Mouse (Mus musculus) embryonic facial prominence, embryonic 14.5 days (tissue): ENCODE measurements around the gene Nfia. TPM values are rescaled to one million over a fixed set of nuclear protein-coding genes. Genes with fewer than 3 reads are reported as not detected.

ENCODE experiments used
- ATAC-seq: fragments of 200-750 bp; cut with Nextera tagmentation; 2 replicates; pipeline ENCODE4 v1.8.0; 2017; ENCODE audit warnings: low read depth, moderate number of reproducible peaks, moderate TSS enrichment
- DNase-seq: peaks from one replicate; pipeline ENCODE4 v3.0.0-alpha.2; 2015; ENCODE audit warnings: low spot score
- H3K27ac ChIP-seq: fragments of 300-500 bp; sonication (generic); replicated peaks from 2 replicates; pipeline ENCODE4 v1.5.1; 2014; ENCODE audit warnings: low read depth, mild to moderate bottlenecking, low read length, moderate library complexity
- H3K27me3 ChIP-seq: fragments of 300-500 bp; sonication (generic); replicated peaks from 2 replicates; pipeline ENCODE4 v1.6.1; 2014; ENCODE audit warnings: low read length; ENCODE audit not compliant: control insufficient read depth, insufficient read depth
- H3K36me3 ChIP-seq: fragments of 300-500 bp; sonication (generic); 2 replicates; pipeline ENCODE4 v1.6.1; 2014; ENCODE audit warnings: low read length, mixed read lengths; ENCODE audit not compliant: control insufficient read depth, insufficient read depth
- H3K4me1 ChIP-seq: fragments of 300-500 bp; sonication (generic); 2 replicates; pipeline ENCODE4 v1.6.1; 2014; ENCODE audit warnings: antibody characterized with exemption, low read length; ENCODE audit not compliant: control insufficient read depth, insufficient read depth
- H3K4me2 ChIP-seq: fragments of 300-500 bp; sonication (generic); 2 replicates; pipeline ENCODE4 v1.6.1; 2014; ENCODE audit warnings: low read depth, mild to moderate bottlenecking, low read length, moderate library complexity, mixed read lengths
- H3K4me3 ChIP-seq: fragments of 300-500 bp; sonication (generic); 2 replicates; pipeline ENCODE4 v1.5.1; 2014; ENCODE audit warnings: low read depth, mild to moderate bottlenecking, low read length
- H3K9ac ChIP-seq: fragments of 300-500 bp; sonication (generic); 2 replicates; pipeline ENCODE4 v1.6.1; 2014; ENCODE audit warnings: low read depth, mild to moderate bottlenecking, low read length, moderate library complexity, mixed read lengths
- H3K9me3 ChIP-seq: fragments of 300-500 bp; sonication (generic); 2 replicates; pipeline ENCODE4 v1.6.1; 2016; ENCODE audit warnings: low read length; ENCODE audit not compliant: control insufficient read depth
- WGBS: fragments of 180-500 bp; shearing (Covaris S2); extraction: QIAGEN DNeasy Blood & Tissue Kit; methylation state at CpG from one replicate; pipeline ENCODE4 v1.1.7; 2014; 5-methylcytosine and 5-hydroxymethylcytosine counted together
- polyA plus RNA-seq: library from polyadenylated mRNA; unstranded; fragments of >200 nt; fragmentation: Nextera tagmentation; extraction: Ambion mirVana; gene quantifications from 2 replicates; pipeline ENCODE4 v1.2.1, GENCODE M21; 2014

Nfia gene
- polyA plus RNA-seq, 1 experiment from 2014 or later = 61.7 TPM

DNA sequence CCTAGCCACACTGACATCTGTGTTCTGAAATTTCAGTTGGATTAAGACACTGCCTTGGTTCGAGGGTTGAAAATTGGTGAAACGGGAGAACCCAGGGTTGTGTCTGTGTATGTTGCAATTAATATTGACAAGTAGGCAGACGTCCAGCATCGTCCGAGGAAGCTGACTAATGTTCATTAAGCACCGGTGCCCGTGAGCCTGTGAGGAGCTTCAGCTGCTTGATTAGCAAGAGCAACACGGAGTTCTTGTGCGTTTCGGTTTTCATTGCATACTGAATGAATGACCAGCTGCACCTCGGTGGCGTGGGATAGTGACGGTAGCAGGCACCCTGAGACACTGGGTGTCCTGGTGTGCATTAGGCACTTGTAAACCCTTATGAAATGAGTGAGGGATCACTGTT lies 64.3 kb downstream of the Nfia start:
- H3K9me3 ChIP-seq = no peaks in the 10 kb centered on the region
- no peaks in the 10 kb centered on the region for H3K27me3 ChIP-seq
- H3K4me3 ChIP-seq = no peak overlapping the region
- peaks cover 31% of the 10 kb centered on the region for H3K4me1 ChIP-seq
- 0 out of 2 replicates have a peak, but pooled peaks cover 2% of the 10 kb centered on the region for H3K36me3 ChIP-seq
- no peak overlapping the region for H3K27ac ChIP-seq
- WGBS = 48% methylated on average over 13 of the region's 13 CpGs
- H3K4me2 ChIP-seq = no peak overlapping the region
- ATAC-seq (no peak), DNase-seq (peak; percentile 50)
- no peak overlapping the region for H3K9ac ChIP-seq

DNA sequence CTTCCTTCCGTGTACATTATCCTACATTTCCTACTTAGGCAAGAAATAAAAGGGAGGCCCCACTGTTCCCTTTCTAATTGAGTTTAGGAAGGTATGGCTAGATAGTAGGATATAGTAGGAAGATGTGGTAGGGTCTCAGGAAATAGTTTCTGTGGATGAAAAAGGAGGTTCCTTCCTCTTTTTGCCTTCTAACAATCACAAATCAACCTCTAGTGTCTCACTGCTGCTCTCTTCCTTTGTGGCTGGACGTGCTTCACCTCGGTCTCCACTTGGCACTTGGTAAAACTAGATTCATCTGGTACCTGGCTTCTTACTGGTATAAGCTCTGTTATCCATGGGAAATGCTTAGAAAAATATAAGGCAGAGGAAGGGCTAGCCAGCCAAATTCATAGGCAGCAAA lies 65.2 kb downstream of the Nfia start:
- H3K4me2 ChIP-seq = no peak overlapping the region
- WGBS = 84% methylated on average over 3 of the region's 3 CpGs

DNA sequence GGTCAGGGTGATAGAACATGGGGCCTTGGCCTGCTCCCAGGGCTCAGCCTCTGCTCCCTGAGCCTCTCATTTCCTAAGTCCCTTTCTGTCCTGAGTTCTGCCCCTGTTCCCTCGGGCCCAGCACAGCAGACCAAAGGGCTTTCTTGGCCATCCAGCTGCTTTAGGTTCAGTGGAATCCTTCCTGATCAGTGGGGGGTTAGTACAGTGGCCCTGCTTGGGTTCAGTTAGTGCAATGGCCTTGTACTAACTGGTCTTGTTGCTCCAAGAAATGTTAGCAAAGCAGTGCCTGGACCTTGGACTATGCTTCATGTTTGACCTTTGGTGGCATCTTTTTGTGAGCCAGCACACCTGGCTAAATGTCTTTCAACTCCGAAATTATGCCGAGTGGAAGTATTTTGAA lies 66.1 kb downstream of the Nfia start:
- Histone ChIP-seq H3K4me1 (peaks cover 40% of the 10 kb centered on the region), H3K27me3 (no peaks in the 10 kb centered on the region), H3K9ac (no peak overlapping the region), H3K4me3 (no peak overlapping the region), H3K9me3 (no peaks in the 10 kb centered on the region), H3K27ac (peak overlapping the region; percentile 36), H3K36me3 (no peaks in the 10 kb centered on the region), H3K4me2 (no peak overlapping the region)
- no peak for ATAC-seq
- DNase-seq = no peak
- 37% methylated on average over 3 of the region's 3 CpGs for WGBS

More for the DNA sequence above, 65.2 kb downstream of the Nfia start:
- H3K27me3 ChIP-seq = no peaks in the 10 kb centered on the region
- H3K4me3 ChIP-seq = no peak overlapping the region
- no peaks in the 10 kb centered on the region for H3K36me3 ChIP-seq
- no peak for ATAC-seq
- H3K4me1 ChIP-seq = peaks cover 34% of the 10 kb centered on the region
- H3K9ac ChIP-seq = no peak overlapping the region
- no peaks in the 10 kb centered on the region for H3K9me3 ChIP-seq
- H3K27ac ChIP-seq = no peak overlapping the region
- no peak for DNase-seq

DNA sequence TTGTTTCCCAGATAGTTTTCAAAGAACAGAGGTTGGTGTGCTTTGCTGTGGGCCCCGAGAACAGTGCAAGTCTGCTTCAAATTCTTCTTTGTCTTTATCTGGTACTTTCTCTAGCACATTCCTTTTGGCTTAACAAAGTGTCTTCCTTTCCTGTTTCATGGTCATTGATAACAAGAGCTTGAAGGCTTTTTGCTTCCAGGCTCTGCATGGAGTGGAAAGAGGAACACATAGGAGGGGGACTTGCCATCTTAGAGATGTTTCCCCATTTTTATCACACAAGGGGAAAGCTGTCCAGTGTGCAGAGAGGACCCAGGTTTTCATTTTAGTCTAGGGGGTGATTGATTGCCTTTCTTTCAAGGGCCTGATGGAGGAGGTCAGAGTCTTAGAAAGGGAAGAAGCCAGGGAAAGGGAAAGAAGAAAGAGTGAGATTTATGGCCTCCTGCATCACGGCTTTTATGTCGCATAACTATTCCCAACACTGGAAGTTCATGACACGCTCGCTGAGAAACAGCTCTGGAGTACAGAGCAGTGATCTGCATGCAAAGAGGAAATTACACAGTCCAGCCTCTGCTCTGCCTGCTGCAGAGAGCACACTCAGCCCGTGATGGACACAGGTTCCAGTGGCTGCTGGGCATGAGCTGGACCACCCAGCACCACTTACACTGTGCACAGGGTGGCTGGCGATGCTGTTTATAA lies 67.0 kb downstream of the Nfia start:
- Histone ChIP-seq H3K27ac (peak overlapping the region; percentile 35; the same call in 1 of the 2 replicates), H3K4me1 (peaks cover 43% of the 10 kb centered on the region), H3K9ac (no peak overlapping the region), H3K9me3 (no peaks in the 10 kb centered on the region), H3K4me2 (no peak overlapping the region), H3K27me3 (no peaks in the 10 kb centered on the region), H3K36me3 (no peaks in the 10 kb centered on the region), H3K4me3 (no peak overlapping the region)
- 55% methylated on average over 7 of the region's 7 CpGs for WGBS
- ATAC-seq (no peak), DNase-seq (no peak)

DNA sequence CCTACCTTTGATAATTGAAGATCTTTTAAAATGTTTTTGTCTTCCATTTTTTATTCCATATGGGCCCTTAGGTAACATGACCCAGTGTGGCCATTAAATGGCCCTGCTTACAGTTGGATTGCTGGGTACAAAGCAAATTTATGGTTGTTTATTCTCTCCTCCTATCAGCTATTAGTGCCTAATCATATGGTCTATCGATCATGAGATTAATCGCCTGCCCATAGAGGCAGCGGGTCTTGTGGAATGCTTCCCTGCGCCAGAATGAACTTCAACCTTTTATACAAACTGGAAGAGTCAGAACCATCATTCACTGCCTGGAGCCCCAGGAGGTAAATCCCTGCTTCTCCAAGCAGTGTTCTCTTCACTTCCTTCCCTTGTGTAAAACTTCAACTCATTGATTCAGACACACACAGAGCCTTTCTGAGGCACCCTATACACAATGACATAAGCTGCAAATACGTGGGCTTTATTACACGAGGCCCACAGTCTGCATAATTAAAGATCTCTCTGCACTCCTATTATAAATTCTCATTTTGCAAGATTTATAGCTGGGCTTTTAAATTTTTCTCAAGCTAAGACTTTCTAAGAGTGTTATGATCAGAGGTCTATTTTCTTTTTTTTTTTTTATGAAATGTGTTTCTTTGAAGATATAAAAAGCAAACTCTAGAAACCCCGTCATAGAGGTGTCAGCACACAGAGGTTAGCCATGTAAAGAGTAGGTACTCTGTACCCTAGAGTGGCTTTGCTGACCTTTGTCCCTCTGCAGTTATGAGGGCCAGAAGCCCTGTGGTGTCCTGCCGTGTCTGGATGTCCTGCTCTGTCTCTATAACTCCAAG lies 67.9 kb downstream of the Nfia start:
- H3K9me3 ChIP-seq = no peaks in the 10 kb centered on the region
- WGBS = 64% methylated on average over 8 of the region's 8 CpGs
- no peaks in the 10 kb centered on the region for H3K27me3 ChIP-seq
- no peak for DNase-seq
- no peak overlapping the region for H3K4me3 ChIP-seq
- H3K4me2 ChIP-seq = no peak overlapping the region
- no peak for ATAC-seq
- no peak overlapping the region for H3K9ac ChIP-seq
- peaks cover 47% of the 10 kb centered on the region for H3K4me1 ChIP-seq
- no peaks in the 10 kb centered on the region for H3K36me3 ChIP-seq
- H3K27ac ChIP-seq = no peak overlapping the region

DNA sequence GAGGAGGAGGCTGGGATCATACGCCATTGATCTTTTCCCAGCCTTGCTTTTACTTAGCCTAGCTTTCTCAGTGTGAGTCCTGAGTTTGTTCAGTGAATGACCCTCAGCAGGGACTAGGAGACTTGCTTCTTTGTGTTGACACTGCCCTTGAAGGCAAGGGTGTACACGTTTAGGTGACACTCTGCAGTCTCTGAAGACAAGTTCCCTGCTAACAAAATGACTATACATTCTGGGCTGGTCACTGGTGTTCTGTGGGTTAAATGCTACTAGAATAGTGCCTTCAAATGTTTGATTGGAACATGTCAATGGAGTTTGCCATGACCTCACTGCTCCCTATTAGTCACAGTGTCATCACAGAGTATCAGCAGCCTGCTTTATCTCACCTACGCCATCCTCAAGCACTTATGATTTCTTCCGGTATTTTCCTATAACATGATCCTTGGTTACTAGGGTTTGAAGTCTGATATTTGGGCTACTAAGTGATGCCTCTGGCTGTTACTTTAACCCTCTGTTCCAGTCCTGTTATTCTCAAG lies 68.6 kb downstream of the Nfia start:
- H3K36me3 ChIP-seq = no peaks in the 10 kb centered on the region
- peaks cover 54% of the 10 kb centered on the region for H3K4me1 ChIP-seq
- no peak overlapping the region for H3K9ac ChIP-seq
- H3K4me3 ChIP-seq = no peak overlapping the region
- 66% methylated on average over 4 of the region's 4 CpGs for WGBS
- H3K27me3 ChIP-seq = no peaks in the 10 kb centered on the region
- H3K4me2 ChIP-seq = no peak overlapping the region
- DNase-seq (no peak), ATAC-seq (no peak)
- H3K27ac ChIP-seq = no peak overlapping the region
- no peaks in the 10 kb centered on the region for H3K9me3 ChIP-seq

DNA sequence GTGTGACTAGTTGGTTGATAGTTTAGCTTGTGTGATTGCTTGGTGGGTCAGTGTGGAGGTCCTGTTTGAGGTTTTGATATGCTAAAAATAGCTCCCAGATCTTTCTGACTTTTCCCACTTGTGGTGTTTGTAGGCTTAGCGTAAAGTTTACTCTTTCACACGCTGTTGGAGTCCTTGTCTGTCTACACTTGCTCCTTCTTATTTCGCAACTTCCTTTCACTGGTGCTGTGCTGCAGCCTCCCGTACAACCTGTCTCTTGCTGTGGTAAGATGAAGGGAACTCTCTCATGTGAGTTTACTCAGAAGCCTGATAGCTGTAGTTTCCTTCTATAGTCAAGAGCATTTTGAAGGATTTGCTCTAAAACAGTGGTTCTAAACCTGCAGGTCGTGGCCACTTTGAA lies 69.2 kb downstream of the Nfia start:
- Histone ChIP-seq H3K9me3 (no peaks in the 10 kb centered on the region), H3K4me3 (no peak overlapping the region), H3K27me3 (no peaks in the 10 kb centered on the region), H3K9ac (no peak overlapping the region), H3K4me1 (peaks cover 57% of the 10 kb centered on the region), H3K27ac (no peak overlapping the region), H3K4me2 (no peak overlapping the region), H3K36me3 (no peaks in the 10 kb centered on the region)
- DNase-seq = no peak
- WGBS = 66% methylated on average over 5 of the region's 5 CpGs
- ATAC-seq = no peak

DNA sequence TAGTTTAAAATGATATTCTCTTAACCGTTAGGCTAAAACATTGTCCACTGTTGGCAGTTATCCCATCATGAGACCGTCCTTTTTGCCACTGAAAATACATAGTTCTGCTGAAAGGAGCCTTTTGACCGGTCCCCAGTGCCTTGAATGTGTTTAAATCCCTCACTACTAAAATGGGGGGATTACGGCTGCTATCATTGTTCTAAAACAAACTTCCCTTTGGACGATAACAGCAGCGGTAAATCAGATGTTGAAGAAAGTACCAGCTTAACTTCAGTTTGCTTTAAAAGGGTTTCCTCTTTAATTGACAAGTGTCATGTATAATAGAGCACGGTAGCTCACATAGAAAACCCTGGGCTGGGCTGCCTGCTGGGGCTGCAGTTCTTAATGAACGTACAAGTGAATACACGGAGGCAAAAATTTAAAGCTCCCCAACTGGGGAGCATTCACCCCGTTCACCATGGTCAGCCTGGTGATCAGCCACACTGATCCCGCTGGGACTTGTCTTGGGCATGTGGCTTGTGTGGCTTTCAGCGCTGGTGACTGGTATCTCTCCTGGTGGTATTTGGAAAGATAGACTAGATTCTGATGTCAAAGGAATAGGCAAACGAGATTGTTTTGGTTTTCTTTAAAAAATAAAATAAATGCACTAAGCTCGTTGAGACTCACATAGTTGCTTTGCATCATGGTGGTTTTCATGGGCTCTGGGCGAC lies 71.6 kb downstream of the Nfia start:
- Histone ChIP-seq H3K4me3 (no peak overlapping the region), H3K4me2 (peak overlapping the region; percentile 47), H3K27me3 (no peaks in the 10 kb centered on the region), H3K9me3 (no peaks in the 10 kb centered on the region), H3K4me1 (peaks cover 59% of the 10 kb centered on the region), H3K9ac (no peak overlapping the region), H3K36me3 (0 out of 2 replicates have a peak, but pooled peaks cover 4% of the 10 kb centered on the region), H3K27ac (peak overlapping the region; percentile 89)
- ATAC-seq = no peak
- 40% methylated on average over 15 of the region's 15 CpGs for WGBS
- DNase-seq = no peak
